Mouse (Mus musculus): ENCODE measurements at regions not wholly inside any gene's neighbourhood (a gene's known extent, or its start where the extent isn't known, plus 50 kb on each side); places are given as distances from the start of the nearest gene placed in this dataset.

- intact Hi-C loops (cut with DNase I), result loop anchor here (1.0 to 10.0 kb wide), 3 partner anchors 124 to 1114 kb away; no protein-coding TSS in a partner anchor
- H3K4me3 ChIP-seq, result no peak overlapping the region
- no peak overlapping the region for H3K27ac ChIP-seq
- peak; percentile 36 to 61 for DNase-seq (ENCODE audit: extremely low spot score in 1 of 2, low spot score in 2 of 2)
- TF ChIP-seq CTCF (IDR thresholded peaks at IDR 0.05), result peak; percentile 70
Observed at GRCm38 (mm10) chr3:39998628-39999027, 532.5 kb upstream of the Intu start.

GRCm38 (mm10) chr3:39999846-40000245, 531.2 kb upstream of the Intu start:
- no peak overlapping the region for H3K27ac ChIP-seq
- intact Hi-C loops (cut with DNase I), result loop anchor here (5.0 to 10.0 kb wide), 2 partner anchors 122 to 395 kb away; no protein-coding TSS in a partner anchor
- TF ChIP-seq CTCF (IDR thresholded peaks at IDR 0.05), result no peak
- DNase-seq (ENCODE audit: extremely low spot score in 1 of 2, low spot score in 2 of 2), result no peak
- no peak overlapping the region for H3K4me3 ChIP-seq

- no peak overlapping the region for H3K27ac ChIP-seq
- DNase-seq (ENCODE audit: extremely low spot score in 1 of 2, low spot score in 2 of 2), result no peak
- no peak for TF ChIP-seq CTCF (IDR thresholded peaks at IDR 0.05)
- intact Hi-C loops (cut with DNase I), result no loop called here
- H3K4me3 ChIP-seq, result no peak overlapping the region
Observed at GRCm38 (mm10) chr3:40002838-40003237, 528.2 kb upstream of the Intu start.

GRCm38 (mm10) chr3:40010051-40010450, 521.0 kb upstream of the Intu start:
- H3K4me3 ChIP-seq, result no peak overlapping the region
- no peak overlapping the region for H3K27ac ChIP-seq
- no peak for DNase-seq (ENCODE audit: extremely low spot score in 1 of 2, low spot score in 2 of 2)
- no peak for TF ChIP-seq CTCF (IDR thresholded peaks at IDR 0.05)
- intact Hi-C loops (cut with DNase I), result no loop called here

GRCm38 (mm10) chr3:40021682-40022081, 509.4 kb upstream of the Intu start:
- TF ChIP-seq CTCF (IDR thresholded peaks at IDR 0.05), result no peak
- Histone ChIP-seq H3K27ac (no peak overlapping the region), H3K4me3 (no peak overlapping the region)
- intact Hi-C loops (cut with DNase I), result no loop called here
- no peak for DNase-seq (ENCODE audit: extremely low spot score in 1 of 2, low spot score in 2 of 2)

- no peak for DNase-seq (ENCODE audit: extremely low spot score in 1 of 2, low spot score in 2 of 2)
- intact Hi-C loops (cut with DNase I), result no loop called here
Observed at GRCm38 (mm10) chr3:40027713-40028112, 503.4 kb upstream of the Intu start.

GRCm38 (mm10) chr3:40036177-40036576, 494.9 kb upstream of the Intu start:
- H3K27ac ChIP-seq, result no peak overlapping the region
- TF ChIP-seq CTCF (IDR thresholded peaks at IDR 0.05), result no peak
- intact Hi-C loops (cut with DNase I), result no loop called here
- no peak for DNase-seq (ENCODE audit: extremely low spot score in 1 of 2, low spot score in 2 of 2)
- H3K4me3 ChIP-seq, result no peak overlapping the region

More at GRCm38 (mm10) chr3:40027713-40028112, 503.4 kb upstream of the Intu start:
- TF ChIP-seq CTCF (IDR thresholded peaks at IDR 0.05), result no peak
- no peak overlapping the region for H3K4me3 ChIP-seq
- no peak overlapping the region for H3K27ac ChIP-seq

GRCm38 (mm10) chr3:40049721-40050120, 481.4 kb upstream of the Intu start:
- no peak for DNase-seq (ENCODE audit: extremely low spot score in 1 of 2, low spot score in 2 of 2)
- intact Hi-C loops (cut with DNase I), result no loop called here
- TF ChIP-seq CTCF (IDR thresholded peaks at IDR 0.05), result no peak
- H3K27ac ChIP-seq, result no peak overlapping the region
- H3K4me3 ChIP-seq, result no peak overlapping the region

- no peak for TF ChIP-seq CTCF (IDR thresholded peaks at IDR 0.05)
- Histone ChIP-seq H3K4me3 (no peak overlapping the region), H3K27ac (no peak overlapping the region)
- intact Hi-C loops (cut with DNase I), result no loop called here
- no peak for DNase-seq (ENCODE audit: extremely low spot score in 1 of 2, low spot score in 2 of 2)
Observed at GRCm38 (mm10) chr3:40058281-40058680, 472.8 kb upstream of the Intu start.

GRCm38 (mm10) chr3:40058719-40059420, 472.2 kb upstream of the Intu start:
- no peak for DNase-seq (ENCODE audit: extremely low spot score in 1 of 2, low spot score in 2 of 2)
- intact Hi-C loops (cut with DNase I), result no loop called here
- no peak for TF ChIP-seq CTCF (IDR thresholded peaks at IDR 0.05)

GRCm38 (mm10) chr3:40070137-40070667, 460.9 kb upstream of the Intu start:
- TF ChIP-seq CTCF (IDR thresholded peaks at IDR 0.05), result no peak
- no peak for DNase-seq (ENCODE audit: extremely low spot score in 1 of 2, low spot score in 2 of 2)
- intact Hi-C loops (cut with DNase I), result no loop called here
- no peak overlapping the region for H3K4me3 ChIP-seq
- no peak overlapping the region for H3K27ac ChIP-seq

More at GRCm38 (mm10) chr3:40058719-40059420, 472.2 kb upstream of the Intu start:
- H3K4me3 ChIP-seq, result peak overlapping the region; percentile 21
- no peak overlapping the region for H3K27ac ChIP-seq

- TF ChIP-seq CTCF (IDR thresholded peaks at IDR 0.05), result no peak
- no peak overlapping the region for H3K27ac ChIP-seq
- no peak overlapping the region for H3K4me3 ChIP-seq
- intact Hi-C loops (cut with DNase I), result no loop called here
- DNase-seq (ENCODE audit: extremely low spot score in 1 of 2, low spot score in 2 of 2), result no peak
Observed at GRCm38 (mm10) chr3:40076824-40077223, 454.3 kb upstream of the Intu start.

- TF ChIP-seq CTCF (IDR thresholded peaks at IDR 0.05), result no peak
- intact Hi-C loops (cut with DNase I), result loop anchor here (5.0 kb wide), 1 partner anchor 307 kb away; no protein-coding TSS in a partner anchor
- peak; percentile 9 to 20 for DNase-seq (ENCODE audit: extremely low spot score in 1 of 2, low spot score in 2 of 2)
- Histone ChIP-seq H3K4me3 (no peak overlapping the region), H3K27ac (no peak overlapping the region)
Observed at GRCm38 (mm10) chr3:40085116-40085515, 446.0 kb upstream of the Intu start.

Measured in left cerebral cortex, adult 2 months (tissue).